Mouse (Mus musculus) erythroblast, embryonic 14.5 days (primary cell): ENCODE results near the gene Tinf2. TPM values are rescaled to one million over a fixed set of nuclear protein-coding genes. Genes with fewer than 3 reads are reported as not detected.
A peak's percentile ranks its signal among the peaks of the same experiment; 100 is the strongest.

Source experiments
- H3K27me3 ChIP-seq: 2 replicates; pipeline ENCODE4 v1.6.1; 2012; ENCODE audit warnings: inconsistent platforms; ENCODE audit not compliant: control insufficient read depth
- H3K36me3 ChIP-seq: 2 replicates; pipeline ENCODE4 v1.6.1; 2012; ENCODE audit warnings: mild to moderate bottlenecking, inconsistent platforms; ENCODE audit not compliant: control insufficient read depth
- H3K4me1 ChIP-seq: 2 replicates; pipeline ENCODE4 v1.6.1; 2012; ENCODE audit warnings: inconsistent platforms; ENCODE audit not compliant: control insufficient read depth
- H3K4me3 ChIP-seq: replicated peaks from 2 replicates; pipeline ENCODE3; 2012; ENCODE audit warnings: moderate library complexity, mild to moderate bottlenecking, inconsistent platforms
- H3K9me3 ChIP-seq: 2 replicates; pipeline ENCODE4 v1.6.1; 2012; ENCODE audit warnings: low read length, inconsistent platforms, mixed read lengths; ENCODE audit not compliant: control insufficient read depth
- GATA1 ChIP-seq: IDR thresholded peaks from 2 replicates; pipeline ENCODE4 v1.6.1; 2012; ENCODE audit warnings: low read length, inconsistent platforms, mixed read lengths
- TAL1 ChIP-seq: IDR thresholded peaks from 3 replicates; pipeline ENCODE4 v1.6.1; 2012; ENCODE audit warnings: low read length, inconsistent platforms, mixed read lengths
- polyA plus RNA-seq: library from polyadenylated mRNA; stranded (reverse); fragments of >175 nt; gene quantifications from 2 replicates; pipeline ENCODE4 v1.2.3, GENCODE M21; 2012

Tinf2 gene
- polyA plus RNA-seq, 1 experiment, result 3.6 TPM

DNA sequence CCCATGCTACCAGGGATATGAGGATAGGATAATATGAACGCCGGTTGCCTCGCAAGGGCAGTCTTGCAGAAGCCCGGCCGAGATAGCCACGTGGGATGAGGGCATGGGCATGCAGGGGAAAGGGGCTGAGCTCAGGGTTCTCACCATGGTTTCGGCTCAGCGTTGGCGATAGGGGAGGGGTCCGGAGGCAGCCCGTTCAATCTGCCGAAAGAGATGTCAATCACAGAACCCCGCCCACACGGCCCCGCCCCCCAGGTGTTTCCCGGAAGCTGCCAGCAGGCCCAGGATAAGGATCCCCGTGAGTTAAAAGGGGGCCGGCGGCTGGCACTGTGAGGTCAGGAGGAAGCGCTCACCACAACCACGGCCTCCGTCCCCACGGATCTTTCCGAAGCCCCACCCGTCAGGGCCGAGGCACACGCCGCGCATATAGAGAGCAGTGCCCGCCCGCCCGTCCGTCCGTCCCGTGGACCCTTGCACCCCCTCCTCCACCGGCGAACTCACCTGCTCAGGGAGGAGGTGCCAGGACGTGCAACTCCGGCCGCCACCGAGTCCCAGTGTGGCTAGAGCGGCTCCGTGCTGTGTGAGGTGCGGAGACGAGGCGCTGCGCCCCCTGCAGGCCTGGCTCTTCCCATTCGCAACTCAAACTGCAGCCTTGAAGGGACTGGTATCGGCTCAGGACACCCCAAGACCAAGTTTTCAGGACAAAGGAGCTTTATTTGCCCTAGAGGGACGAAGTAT is 40.2 kb upstream of the Tinf2 start, which contains the start of gene Rabggta:
Gene Rabggta (minus strand): TSS at position 564 of the 738 bp plus-strand sequence.
- H3K9me3 ChIP-seq, result no peaks in the 10 kb centered on the region
- TF ChIP-seq GATA1, result no peak
- no peak for TF ChIP-seq TAL1
- peaks cover 26% of the 10 kb centered on the region for H3K36me3 ChIP-seq
- peaks cover 40% of the 10 kb centered on the region for H3K4me1 ChIP-seq
- H3K27me3 ChIP-seq, result no peaks in the 10 kb centered on the region
- peak within 1 kb of the TSS; percentile 76 for H3K4me3 ChIP-seq

DNA sequence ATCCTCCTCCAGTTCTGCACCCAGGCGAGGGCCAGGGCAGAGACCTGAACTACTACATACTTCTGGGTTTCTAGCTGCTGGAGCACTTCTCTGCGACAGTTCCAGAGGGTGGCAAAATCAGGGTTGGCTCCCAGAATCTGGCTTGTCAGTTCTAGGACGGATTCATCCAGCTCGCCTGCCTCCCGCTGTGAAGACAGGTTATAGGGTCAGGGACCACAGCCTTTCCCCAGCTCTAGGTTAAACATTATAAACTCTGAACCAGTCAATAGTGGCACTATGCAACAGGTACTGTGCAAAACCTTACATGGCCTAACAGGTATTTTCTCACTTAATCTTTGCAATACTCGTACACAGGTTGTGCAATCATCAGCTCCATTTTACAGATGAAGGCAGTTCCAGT is 39.5 kb upstream of the Tinf2 start:
- Histone ChIP-seq H3K4me3 (peak overlapping the region; percentile 76), H3K27me3 (no peaks in the 10 kb centered on the region), H3K4me1 (peaks cover 40% of the 10 kb centered on the region), H3K9me3 (no peaks in the 10 kb centered on the region), H3K36me3 (peaks cover 30% of the 10 kb centered on the region)
- TF ChIP-seq GATA1, result no peak
- no peak for TF ChIP-seq TAL1

DNA sequence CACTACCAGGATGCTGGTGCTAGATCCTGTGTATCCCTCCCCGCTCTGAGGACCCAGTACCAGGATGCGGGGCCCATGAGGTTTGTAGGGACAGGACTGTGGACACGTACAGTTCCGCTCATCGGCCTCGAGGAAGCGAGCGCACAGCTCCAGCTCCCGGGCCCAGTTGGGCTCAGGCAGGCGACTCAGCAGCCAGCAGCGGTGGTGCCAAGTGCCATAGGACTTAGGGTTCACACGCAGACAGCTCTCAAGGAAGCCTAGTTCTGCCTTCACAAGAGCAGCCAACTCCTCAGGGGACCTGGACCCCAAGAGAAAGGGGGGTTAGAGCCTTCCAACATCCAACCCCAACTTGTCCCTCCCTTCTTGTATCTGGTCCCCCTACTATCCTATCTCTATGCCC is 39.0 kb upstream of the Tinf2 start:
- Histone ChIP-seq H3K4me3 (no peak overlapping the region), H3K4me1 (peaks cover 40% of the 10 kb centered on the region), H3K9me3 (no peaks in the 10 kb centered on the region), H3K27me3 (no peaks in the 10 kb centered on the region), H3K36me3 (peaks cover 31% of the 10 kb centered on the region)
- TF ChIP-seq GATA1, result no peak
- no peak for TF ChIP-seq TAL1

DNA sequence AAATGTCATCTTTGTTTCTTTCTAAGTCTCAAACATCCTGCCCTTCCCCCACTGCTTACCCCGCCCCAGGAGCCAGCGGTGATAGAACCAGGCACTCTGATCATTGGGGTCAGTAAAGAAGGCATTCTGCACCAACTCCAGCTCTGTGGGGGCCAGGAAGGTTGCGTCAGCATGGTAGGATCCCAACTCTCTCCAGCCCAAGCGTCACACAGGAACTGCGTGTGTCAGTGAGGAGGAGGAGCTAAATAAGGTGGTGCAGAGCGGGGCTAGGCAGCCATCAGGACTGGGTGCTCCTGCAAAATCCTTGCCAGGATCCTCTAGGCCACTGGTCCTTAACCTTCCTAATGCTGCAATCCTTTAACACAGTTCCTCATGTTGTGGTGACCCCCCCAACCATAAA is 38.1 kb upstream of the Tinf2 start:
- H3K36me3 ChIP-seq, result peaks cover 31% of the 10 kb centered on the region
- H3K4me1 ChIP-seq, result peaks cover 40% of the 10 kb centered on the region
- TF ChIP-seq GATA1 (no peak), TAL1 (no peak)

DNA sequence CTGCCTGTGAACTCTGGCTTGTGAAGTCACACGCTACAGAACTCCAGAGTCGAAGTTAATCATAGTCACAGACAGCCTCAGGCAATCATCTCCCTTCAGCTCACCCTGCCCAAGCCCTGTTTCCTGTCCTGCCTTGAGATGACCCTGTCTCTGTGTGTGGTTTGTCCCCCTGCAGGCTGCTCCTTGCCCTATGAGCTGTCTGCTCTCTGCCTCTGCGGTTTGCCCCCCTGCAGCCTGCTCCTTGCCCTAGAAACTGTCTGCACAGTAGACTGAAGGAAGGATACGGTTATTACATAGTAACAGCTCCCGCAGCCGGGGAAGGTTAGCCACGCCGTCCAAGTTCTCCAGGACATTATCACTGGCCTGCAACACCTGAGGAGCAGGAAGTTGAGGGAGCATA is 35.3 kb upstream of the Tinf2 start:
- Histone ChIP-seq H3K27me3 (peaks cover 9% of the 10 kb centered on the region), H3K36me3 (peaks cover 31% of the 10 kb centered on the region), H3K4me1 (peaks cover 25% of the 10 kb centered on the region), H3K9me3 (no peaks in the 10 kb centered on the region), H3K4me3 (no peak overlapping the region)
- TF ChIP-seq TAL1, result no peak
- no peak for TF ChIP-seq GATA1

More for the DNA sequence above, 38.1 kb upstream of the Tinf2 start:
- Histone ChIP-seq H3K4me3 (no peak overlapping the region), H3K27me3 (no peaks in the 10 kb centered on the region), H3K9me3 (no peaks in the 10 kb centered on the region)

DNA sequence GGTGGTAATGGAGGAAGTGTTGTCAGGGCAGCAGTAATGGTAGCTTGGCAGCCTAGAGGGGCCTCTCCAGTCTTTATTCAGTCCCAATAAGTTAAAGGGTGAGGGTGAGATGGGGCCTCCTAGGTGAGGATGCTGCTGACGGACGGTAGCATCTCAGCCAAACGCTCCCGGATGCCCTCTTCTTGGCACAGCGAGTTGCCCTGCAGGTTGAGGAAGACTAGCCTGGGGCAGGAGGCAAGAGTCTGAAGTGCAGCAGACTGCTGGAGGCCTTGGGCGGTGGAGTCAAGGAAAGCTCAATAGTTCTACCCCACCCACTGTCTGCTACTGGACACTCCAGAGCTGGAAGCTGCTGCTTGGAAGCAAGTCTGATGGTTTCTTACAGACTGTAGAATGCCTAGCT is 34.7 kb upstream of the Tinf2 start:
- H3K27me3 ChIP-seq, result peaks cover 9% of the 10 kb centered on the region
- H3K36me3 ChIP-seq, result peaks cover 31% of the 10 kb centered on the region
- no peak overlapping the region for H3K4me3 ChIP-seq
- peaks cover 22% of the 10 kb centered on the region for H3K4me1 ChIP-seq
- TF ChIP-seq TAL1, result no peak
- no peak for TF ChIP-seq GATA1
- H3K9me3 ChIP-seq, result no peaks in the 10 kb centered on the region

DNA sequence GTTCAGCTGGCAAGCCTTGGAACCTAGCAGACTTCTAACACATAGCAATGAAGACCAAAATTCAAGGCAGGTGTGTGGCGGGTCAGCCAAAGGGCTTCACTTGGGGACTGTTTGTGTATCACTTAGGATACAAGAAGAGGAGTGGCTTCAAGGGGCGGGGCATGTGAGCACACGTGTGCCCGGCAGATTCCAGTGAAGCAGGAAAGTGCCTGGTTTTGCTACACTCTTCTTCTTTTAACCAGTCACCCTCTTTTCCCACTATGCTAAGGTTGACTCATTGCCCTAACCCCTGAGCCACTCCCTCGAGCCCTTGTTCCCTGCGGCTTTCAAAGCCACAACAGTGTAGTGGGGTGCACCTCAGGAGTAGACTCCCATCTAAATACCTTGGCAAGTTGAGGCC is 33.3 kb upstream of the Tinf2 start:
- Histone ChIP-seq H3K27me3 (peaks cover 9% of the 10 kb centered on the region), H3K9me3 (no peaks in the 10 kb centered on the region), H3K4me3 (no peak overlapping the region), H3K36me3 (peaks cover 31% of the 10 kb centered on the region), H3K4me1 (peaks cover 20% of the 10 kb centered on the region)
- TF ChIP-seq GATA1, result no peak
- TF ChIP-seq TAL1, result no peak

DNA sequence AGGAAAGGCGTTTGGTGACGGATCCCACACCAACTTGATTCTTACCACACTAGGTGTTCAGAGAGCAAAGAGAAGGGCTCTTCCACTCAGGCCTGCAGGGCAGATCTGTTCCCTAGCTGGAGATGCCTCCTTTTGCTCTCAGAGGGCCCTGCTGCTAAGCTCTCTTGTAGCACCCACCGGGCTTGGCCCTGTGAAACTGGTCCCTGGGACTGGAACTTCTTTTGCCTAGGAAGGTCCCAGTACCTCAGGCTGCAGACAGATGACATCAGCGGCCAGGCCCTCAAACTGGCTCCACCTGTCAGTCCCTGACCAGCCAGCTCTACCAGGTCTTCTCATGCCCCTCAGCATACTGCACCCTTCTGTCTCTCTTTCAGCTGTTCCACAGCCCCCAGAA is 32.1 kb upstream of the Tinf2 start, which contains the start of gene Tgm1:
Gene Tgm1 (minus strand): TSS at position 198 of the 394 bp plus-strand sequence.
- peaks cover 21% of the 10 kb centered on the region for H3K36me3 ChIP-seq
- H3K27me3 ChIP-seq, result peaks cover 9% of the 10 kb centered on the region
- peak within 1 kb of the TSS; percentile 25 for H3K4me3 ChIP-seq
- TF ChIP-seq TAL1 (no peak), GATA1 (no peak)
- H3K4me1 ChIP-seq, result peaks cover 18% of the 10 kb centered on the region
- H3K9me3 ChIP-seq, result no peaks in the 10 kb centered on the region

DNA sequence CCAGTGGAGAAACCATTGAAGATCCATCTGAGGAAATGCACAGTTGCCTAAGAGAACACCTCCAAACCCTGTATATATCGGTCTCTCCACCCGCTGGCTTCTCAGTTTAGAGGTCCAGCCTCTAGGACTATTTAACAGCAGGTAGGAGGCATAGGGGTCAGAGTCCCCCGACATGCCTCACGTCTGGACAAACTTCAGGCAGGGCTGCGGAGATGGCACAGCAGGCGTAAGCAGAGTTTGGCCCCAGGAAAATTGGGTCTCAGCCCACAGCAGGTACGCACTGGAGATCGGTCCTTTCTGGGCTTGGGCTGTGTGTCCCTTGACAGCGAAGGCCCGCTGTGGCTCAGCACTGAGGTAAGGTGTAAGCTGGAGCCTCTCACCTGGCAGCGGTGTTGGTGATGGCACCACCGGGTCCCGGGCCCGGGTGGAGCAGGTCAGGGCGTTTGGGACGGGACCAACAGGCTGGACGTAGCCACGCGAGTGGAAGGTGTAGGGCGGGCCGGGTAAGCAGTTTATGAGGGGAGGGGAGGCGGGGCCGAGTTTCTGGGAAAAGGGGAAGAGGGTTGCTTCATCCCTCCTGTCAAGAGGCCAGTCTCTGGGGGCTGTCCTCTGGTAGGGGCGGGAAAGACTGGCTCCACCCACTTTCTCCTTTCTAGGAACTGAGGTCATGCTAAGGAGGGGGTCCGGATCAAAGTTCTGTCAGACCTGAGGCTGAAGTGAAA is 31.5 kb upstream of the Tinf2 start:
- no peak for TF ChIP-seq GATA1
- H3K9me3 ChIP-seq, result no peaks in the 10 kb centered on the region
- H3K36me3 ChIP-seq, result peaks cover 16% of the 10 kb centered on the region
- H3K27me3 ChIP-seq, result peaks cover 9% of the 10 kb centered on the region
- H3K4me1 ChIP-seq, result peaks cover 20% of the 10 kb centered on the region
- peak overlapping the region; percentile 25 for H3K4me3 ChIP-seq
